Mouse (Mus musculus): ENCODE data around the gene Tfpi2.

Gene Tfpi2

GRCm38 (mm10) chr6:3922870-3923269, 65.8 kb downstream of the Tfpi2 start:
- DNase-seq (ENCODE audit: low read depth in 1 of 2, low spot score in 2 of 2): no peak

- no peak for DNase-seq (ENCODE audit: low read depth in 1 of 2, low spot score in 2 of 2)
Measured at GRCm38 (mm10) chr6:3916015-3916414, 72.7 kb downstream of the Tfpi2 start.

Data from monocyte, adult 2 months (primary cell).